In genomic region chr10:117335649-117336048, GRCm38 (mm10) we compare ENCODE assay signal across 13 mouse cellular contexts. TPM values are rescaled to one million over a fixed set of nuclear protein-coding genes. Genes with fewer than 3 reads are reported as not detected.
DNase-seq lines count a peak whose midpoint lies in the region; ATAC-seq lines count a peak whose summit lies in the region.
"Had no signal": no experiment of that assay in that cellular context is flagged by ENCODE, and none has a peak within 500 bp of the region (broad histone marks: within the 10 kb centered on the region; RNA-seq: fewer than 3 reads in every experiment).

No protein-coding gene starts in this region.

- DNase-seq in kidney, postnatal 10 days, result no peak
- no peak for DNase-seq in layer of hippocampus, adult 9-10 months (ENCODE audit: low spot score)
- DNase-seq in thymus, postnatal 14 days, result no peak
- DNase-seq: adrenal gland, adult 8-10 months; cerebellum, adult 18-20 months had no signal

- 25% methylated on average over 4 of the region's 4 CpGs for WGBS in kidney, embryonic 16.5 days
- whole genome bisulfite sequencing in embryonic facial prominence, embryonic 13.5 days, result 42% methylated on average over 4 of the region's 4 CpGs
- 43% methylated on average over 4 of the region's 4 CpGs for WGBS in midbrain, embryonic 16.5 days

- no peaks in the 10 kb centered on the region for H3K4me1 ChIP-seq in kidney, embryonic 16.5 days (ENCODE audit: insufficient read depth, low read length)
- H3K4me1 ChIP-seq in embryonic facial prominence, embryonic 13.5 days, result 0 out of 2 replicates have a peak, but pooled peaks cover 3% of the 10 kb centered on the region
- H3K4me1 ChIP-seq in midbrain, embryonic 16.5 days (ENCODE audit: control insufficient read depth, insufficient read depth, low read length), result no peaks in the 10 kb centered on the region
- H3K4me1 ChIP-seq: neural tube, embryonic 12.5 days had no signal

- H3K27ac ChIP-seq in kidney, embryonic 16.5 days (ENCODE audit: low read length), result no peak overlapping the region
- no peak overlapping the region; the same call in 1 of the 2 replicates for H3K27ac ChIP-seq in embryonic facial prominence, embryonic 13.5 days
- no peak overlapping the region for H3K27ac ChIP-seq in midbrain, embryonic 16.5 days (ENCODE audit: low read length)
- H3K27ac ChIP-seq: neural tube, embryonic 12.5 days had no signal

- ATAC-seq in kidney, embryonic 16.5 days (ENCODE audit: low FRiP score, low TSS enrichment), result peak; percentile 73; the same call in 1 of the 2 replicates
- peak; percentile 56; the same call in 1 of the 2 replicates for ATAC-seq in embryonic facial prominence, embryonic 13.5 days (ENCODE audit: insufficient number of reproducible peaks, insufficient read depth, low FRiP score, low TSS enrichment, low read depth)
- ATAC-seq in granulocyte monocyte progenitor cell, adult 5-6 weeks (replicated peaks; ENCODE audit: poor library complexity, severe bottlenecking), result peak; percentile 92
- ATAC-seq in midbrain, embryonic 16.5 days, result 0 out of 2 replicates have a peak, but pooled peaks have one; percentile 34

- H3K4me3 ChIP-seq in kidney, embryonic 16.5 days (ENCODE audit: low read length), result no peak overlapping the region
- H3K4me3 ChIP-seq in embryonic facial prominence, embryonic 13.5 days, result no peak overlapping the region
- no peak overlapping the region for H3K4me3 ChIP-seq in midbrain, embryonic 16.5 days (ENCODE audit: low read depth, low read length)
- H3K4me3 ChIP-seq: neural tube, embryonic 12.5 days had no signal

- H3K36me3 ChIP-seq in kidney, embryonic 16.5 days (ENCODE audit: insufficient read depth, low read length), result no peaks in the 10 kb centered on the region
- no peaks in the 10 kb centered on the region for H3K36me3 ChIP-seq in embryonic facial prominence, embryonic 13.5 days
- H3K36me3 ChIP-seq in midbrain, embryonic 16.5 days (ENCODE audit: control insufficient read depth, insufficient read depth, low read length), result no peaks in the 10 kb centered on the region
- H3K36me3 ChIP-seq: neural tube, embryonic 12.5 days had no signal

- no peaks in the 10 kb centered on the region for H3K9me3 ChIP-seq in kidney, embryonic 16.5 days (ENCODE audit: low read length)
- H3K9me3 ChIP-seq in embryonic facial prominence, embryonic 13.5 days, result no peaks in the 10 kb centered on the region
- no peaks in the 10 kb centered on the region for H3K9me3 ChIP-seq in midbrain, embryonic 16.5 days (replicated peaks; ENCODE audit: control insufficient read depth, low read length, poor library complexity, severe bottlenecking)
- H3K9me3 ChIP-seq: neural tube, embryonic 12.5 days had no signal

- H3K9ac ChIP-seq in kidney, embryonic 16.5 days (replicated peaks; ENCODE audit: low read length), result no peak overlapping the region
- H3K9ac ChIP-seq in embryonic facial prominence, embryonic 13.5 days, result no peak overlapping the region
- H3K9ac ChIP-seq in midbrain, embryonic 16.5 days (ENCODE audit: low read depth, low read length), result no peak overlapping the region
- H3K9ac ChIP-seq: neural tube, embryonic 12.5 days had no signal

- H3K27me3 ChIP-seq in kidney, embryonic 16.5 days (ENCODE audit: insufficient read depth, low read length), result no peaks in the 10 kb centered on the region
- H3K27me3 ChIP-seq in embryonic facial prominence, embryonic 13.5 days, result no peaks in the 10 kb centered on the region
- H3K27me3 ChIP-seq in midbrain, embryonic 16.5 days (ENCODE audit: control insufficient read depth, insufficient read depth, low read depth, low read length), result no peaks in the 10 kb centered on the region
- H3K27me3 ChIP-seq: neural tube, embryonic 12.5 days had no signal

- H3K4me2 ChIP-seq in kidney, embryonic 16.5 days (replicated peaks; ENCODE audit: low read depth, low read length), result no peak overlapping the region
- H3K4me2 ChIP-seq in embryonic facial prominence, embryonic 13.5 days, result no peak overlapping the region
- H3K4me2 ChIP-seq in midbrain, embryonic 16.5 days (ENCODE audit: low read length), result no peak overlapping the region
- H3K4me2 ChIP-seq: heart, embryonic 11.5 days; neural tube, embryonic 12.5 days had no signal

RNA-seq across cellular contexts. Expression of gene Lyz1, which starts 43.0 kb away (rescaled TPM):
- not detected in 2 replicates for polyA plus RNA-seq in kidney, embryonic 16.5 days (2015; fragmentation: Nextera tagmentation; extraction: Ambion mirVana)
- polyA plus RNA-seq in embryonic facial prominence, embryonic 13.5 days (2015; fragmentation: Nextera tagmentation; extraction: Ambion mirVana), result 0.70 TPM in 1 of 2 replicates, not detected in the other
- not detected in 2 replicates for total RNA-seq in granulocyte monocyte progenitor cell, adult 5-6 weeks (2014; fragmentation: Nextera tagmentation)
- total RNA-seq in granulocyte monocyte progenitor cell, adult 5-6 weeks (2017), result 0.22 and 0.41 TPM in 2 replicates
- not detected in 2 replicates for polyA plus RNA-seq in midbrain, embryonic 16.5 days (2015; fragmentation: Nextera tagmentation; extraction: Ambion mirVana)
- total RNA-seq: ES-E14; liver, adult 2 months had no signal
- polyA plus RNA-seq: liver, adult 2 months; neural tube, embryonic 12.5 days had no signal

RNA-seq across cellular contexts. Expression of gene Cpsf6, which starts 44.2 kb away (rescaled TPM):
- 151 and 171 TPM in 2 replicates for polyA plus RNA-seq in kidney, embryonic 16.5 days (2015; fragmentation: Nextera tagmentation; extraction: Ambion mirVana)
- 161 and 169 TPM in 2 replicates for polyA plus RNA-seq in embryonic facial prominence, embryonic 13.5 days (2015; fragmentation: Nextera tagmentation; extraction: Ambion mirVana)
- 94.2 and 139 TPM in 2 replicates for total RNA-seq in granulocyte monocyte progenitor cell, adult 5-6 weeks (2014; fragmentation: Nextera tagmentation)
- total RNA-seq in granulocyte monocyte progenitor cell, adult 5-6 weeks (2017), result 119 and 124 TPM in 2 replicates
- 140 and 171 TPM in 2 replicates for polyA plus RNA-seq in midbrain, embryonic 16.5 days (2015; fragmentation: Nextera tagmentation; extraction: Ambion mirVana)

RNA-seq across cellular contexts. Expression of gene Lyz2, which starts 53.5 kb away (rescaled TPM):
- polyA plus RNA-seq in kidney, embryonic 16.5 days (2015; fragmentation: Nextera tagmentation; extraction: Ambion mirVana), result 54.1 and 65.5 TPM in 2 replicates
- polyA plus RNA-seq in embryonic facial prominence, embryonic 13.5 days (2015; fragmentation: Nextera tagmentation; extraction: Ambion mirVana), result 36.2 and 40.7 TPM in 2 replicates
- total RNA-seq in granulocyte monocyte progenitor cell, adult 5-6 weeks (2014; fragmentation: Nextera tagmentation), result 190 and 288 TPM in 2 replicates
- 714 and 744 TPM in 2 replicates for total RNA-seq in granulocyte monocyte progenitor cell, adult 5-6 weeks (2017)
- 13.4 and 16.8 TPM in 2 replicates for polyA plus RNA-seq in midbrain, embryonic 16.5 days (2015; fragmentation: Nextera tagmentation; extraction: Ambion mirVana)

Comparison
In these comparisons a context has a peak if more than half of its experiments do, and no peak if none do; other contexts are left out.
1. ATAC-seq: peak in every context shown above with its lines; median percentile 92 in granulocyte monocyte progenitor cell, adult 5-6 weeks; 73 in kidney, embryonic 16.5 days; 56 in embryonic facial prominence, embryonic 13.5 days; 34 in midbrain, embryonic 16.5 days.